Mouse (Mus musculus) retina, embryonic 14.5 days (tissue): ENCODE data around the gene Gmpr.
"Not testable (repeated sequence)": the region's sequence is repeated elsewhere in the genome, so short reads cannot be mapped to it uniquely, and the experiment has no call there.

ENCODE experiments used
- DNase-seq: peaks from one replicate; pipeline ENCODE4 v3.0.0-alpha.2; 2015; ENCODE audit warnings: low spot score

Gene Gmpr

GRCm38 (mm10) chr13:45507274-45508229 is at the start of gene Gmpr:
Gene Gmpr, plus strand, starts transcription at chr13:45507444.
- peak; percentile 80 for DNase-seq

- peak; percentile 61 for DNase-seq
Observed at GRCm38 (mm10) chr13:45457459-45457858, 49.8 kb upstream of the Gmpr start.

- DNase-seq: no peak
Observed at GRCm38 (mm10) chr13:45460177-45460576, 47.1 kb upstream of the Gmpr start.

GRCm38 (mm10) chr13:45461370-45461958 is 45.8 kb upstream of the Gmpr start:
- DNase-seq: no peak

GRCm38 (mm10) chr13:45465616-45466015 is 41.6 kb upstream of the Gmpr start:
- no peak for DNase-seq

- no peak for DNase-seq
Observed at GRCm38 (mm10) chr13:45466031-45466519, 41.2 kb upstream of the Gmpr start.

- DNase-seq: no peak
Observed at GRCm38 (mm10) chr13:45468751-45469150, 38.5 kb upstream of the Gmpr start.

GRCm38 (mm10) chr13:45469481-45470301 is 37.6 kb upstream of the Gmpr start:
- peak; percentile 82 for DNase-seq

GRCm38 (mm10) chr13:45473311-45473710 is 33.9 kb upstream of the Gmpr start:
- DNase-seq: peak; percentile 83

- DNase-seq: no peak
Observed at GRCm38 (mm10) chr13:45475297-45475696, 31.9 kb upstream of the Gmpr start.

- DNase-seq: peak; percentile 89
Observed at GRCm38 (mm10) chr13:45477183-45477582, 30.1 kb upstream of the Gmpr start.

GRCm38 (mm10) chr13:45479951-45480350 is 27.3 kb upstream of the Gmpr start:
- no peak for DNase-seq

- no peak for DNase-seq
Observed at GRCm38 (mm10) chr13:45483215-45483614, 24.0 kb upstream of the Gmpr start.

GRCm38 (mm10) chr13:45483949-45484348 is 23.3 kb upstream of the Gmpr start:
- DNase-seq: not testable (repeated sequence)

- no peak for DNase-seq
Observed at GRCm38 (mm10) chr13:45485602-45486001, 21.6 kb upstream of the Gmpr start.

- DNase-seq: no peak
Observed at GRCm38 (mm10) chr13:45486598-45486997, 20.6 kb upstream of the Gmpr start.

- no peak for DNase-seq
Observed at GRCm38 (mm10) chr13:45491991-45492732, 15.1 kb upstream of the Gmpr start.

- peak; percentile 56 for DNase-seq
Observed at GRCm38 (mm10) chr13:45493846-45494245, 13.4 kb upstream of the Gmpr start.

- DNase-seq: no peak
Observed at GRCm38 (mm10) chr13:45498623-45499022, 8.6 kb upstream of the Gmpr start.

GRCm38 (mm10) chr13:45499391-45499790 is 7.9 kb upstream of the Gmpr start:
- DNase-seq: no peak

GRCm38 (mm10) chr13:45499906-45500305 is 7.3 kb upstream of the Gmpr start:
- no peak for DNase-seq
